Mouse (Mus musculus) ovary, postnatal 14 days (tissue): ENCODE data around the gene Cpeb4.

ENCODE experiments used
- DNase-seq: peaks from one replicate; pipeline ENCODE4 v3.0.0; 2022; ENCODE audit warnings: low spot score

Cpeb4 gene

DNA sequence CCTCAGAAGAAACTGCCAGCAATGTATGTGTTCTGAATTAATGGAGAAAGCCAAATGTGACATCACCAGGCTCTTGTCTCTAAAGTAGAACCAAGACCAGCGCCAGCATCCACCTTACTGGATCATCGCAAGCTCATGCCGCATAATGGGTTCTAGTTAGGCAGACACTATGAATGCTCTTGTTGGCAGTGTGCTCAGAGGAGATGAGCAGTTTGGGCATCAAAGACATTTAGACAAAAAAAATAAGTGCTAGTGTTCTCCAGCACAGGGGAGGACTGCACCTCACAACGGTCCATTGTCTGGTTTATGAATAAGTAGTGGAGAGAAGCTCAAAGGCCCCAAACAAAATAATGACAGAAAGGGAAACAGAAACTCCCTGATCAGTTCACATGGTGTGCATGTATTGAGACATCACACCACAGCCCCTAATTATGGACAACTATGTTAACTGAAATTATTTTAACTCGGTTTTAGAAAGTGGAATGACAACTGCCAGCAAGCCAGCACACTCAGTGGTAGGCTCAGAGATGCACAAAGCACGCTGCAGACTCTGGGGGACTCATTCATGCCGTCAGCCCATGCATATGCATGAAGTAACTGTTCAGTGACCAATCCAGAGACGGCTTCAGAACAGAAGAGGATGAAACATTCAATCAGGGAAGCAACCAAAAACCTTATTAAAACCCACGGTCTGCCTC, 25.1 kb upstream of the Cpeb4 start:
- no peak for DNase-seq

DNA sequence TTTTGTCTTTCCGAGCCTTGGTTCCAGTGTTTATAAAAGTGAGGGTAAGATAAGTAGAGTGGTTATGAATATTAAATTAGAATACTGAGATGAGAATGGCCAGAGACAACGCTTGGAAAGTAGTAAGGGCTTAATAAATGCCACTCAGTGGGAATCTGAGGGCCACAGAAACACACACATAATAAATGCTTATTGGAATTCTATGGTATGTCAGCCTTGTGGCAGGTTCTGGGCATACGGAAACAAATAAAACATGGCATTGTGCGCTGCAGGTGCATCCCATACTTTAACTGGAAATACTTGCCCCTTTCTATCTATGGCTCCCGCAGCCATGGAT, 24.6 kb upstream of the Cpeb4 start:
- no peak for DNase-seq

DNA sequence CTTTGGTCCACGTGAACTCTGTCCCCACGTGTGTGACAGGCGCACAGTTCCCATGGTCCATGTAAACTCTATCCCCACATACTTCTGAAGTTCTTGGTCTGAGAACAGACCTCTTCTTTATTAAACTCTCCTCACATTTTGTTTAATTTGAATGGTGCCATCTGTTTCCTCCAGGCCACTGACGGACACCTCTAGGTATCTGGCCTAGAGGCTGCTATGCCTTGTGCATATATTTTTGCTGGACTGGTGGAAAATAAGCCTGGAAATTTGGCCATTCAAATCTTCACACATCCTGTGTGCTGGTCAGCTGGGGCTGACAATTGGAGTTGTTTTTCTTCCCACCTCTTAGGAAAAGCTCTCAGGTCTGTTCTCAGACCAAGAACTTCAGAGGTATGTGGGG, 23.3 kb upstream of the Cpeb4 start:
- no peak for DNase-seq

DNA sequence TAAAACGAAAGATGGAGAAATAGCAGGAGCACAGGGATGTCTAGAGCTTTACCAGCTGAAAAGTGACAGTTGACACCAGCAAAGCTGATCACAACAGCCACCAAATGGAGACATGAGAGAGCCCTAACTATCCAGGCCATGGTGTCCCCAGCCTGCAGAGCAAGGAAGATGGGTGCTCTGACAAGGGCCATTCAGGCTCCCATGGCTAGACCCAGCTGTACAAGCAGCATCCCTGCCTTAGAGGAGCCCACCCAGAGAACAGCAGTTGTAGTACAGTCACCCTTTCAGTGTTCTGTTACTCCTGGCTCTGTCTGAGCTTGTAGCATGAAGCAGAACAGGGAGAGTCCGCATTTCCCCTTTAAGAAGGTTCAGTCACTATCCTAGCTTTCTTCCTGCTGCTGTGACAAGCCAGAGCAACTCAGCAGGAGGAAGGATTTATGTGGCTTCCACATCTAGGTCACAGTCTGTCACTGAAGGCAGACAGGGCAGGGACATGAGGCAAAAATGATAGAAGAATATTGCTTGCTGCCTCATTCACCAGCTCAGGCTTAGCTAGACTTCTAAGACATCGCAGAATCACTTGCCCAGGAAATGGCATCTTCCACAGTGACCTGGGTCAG, 21.7 kb upstream of the Cpeb4 start:
- DNase-seq = no peak

DNA sequence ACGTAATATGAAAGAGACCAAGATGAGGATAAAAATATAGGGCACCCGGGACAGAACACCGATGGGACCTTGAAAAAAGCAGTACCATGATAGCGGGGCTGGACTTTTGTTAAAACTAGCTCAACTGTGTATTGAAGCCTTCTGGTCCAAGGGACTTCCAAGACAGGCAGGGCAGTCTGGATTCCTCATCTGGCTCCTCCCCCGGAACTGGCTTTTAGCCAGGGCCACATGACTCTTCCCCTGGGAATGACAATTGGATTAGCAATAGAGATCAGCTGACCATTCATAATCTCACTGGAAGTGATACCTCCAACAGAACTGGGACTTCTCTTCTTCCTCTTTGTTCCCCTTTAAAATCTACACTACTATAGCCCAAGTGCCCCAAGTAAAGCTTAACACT, 21.0 kb upstream of the Cpeb4 start:
- DNase-seq = no peak

DNA sequence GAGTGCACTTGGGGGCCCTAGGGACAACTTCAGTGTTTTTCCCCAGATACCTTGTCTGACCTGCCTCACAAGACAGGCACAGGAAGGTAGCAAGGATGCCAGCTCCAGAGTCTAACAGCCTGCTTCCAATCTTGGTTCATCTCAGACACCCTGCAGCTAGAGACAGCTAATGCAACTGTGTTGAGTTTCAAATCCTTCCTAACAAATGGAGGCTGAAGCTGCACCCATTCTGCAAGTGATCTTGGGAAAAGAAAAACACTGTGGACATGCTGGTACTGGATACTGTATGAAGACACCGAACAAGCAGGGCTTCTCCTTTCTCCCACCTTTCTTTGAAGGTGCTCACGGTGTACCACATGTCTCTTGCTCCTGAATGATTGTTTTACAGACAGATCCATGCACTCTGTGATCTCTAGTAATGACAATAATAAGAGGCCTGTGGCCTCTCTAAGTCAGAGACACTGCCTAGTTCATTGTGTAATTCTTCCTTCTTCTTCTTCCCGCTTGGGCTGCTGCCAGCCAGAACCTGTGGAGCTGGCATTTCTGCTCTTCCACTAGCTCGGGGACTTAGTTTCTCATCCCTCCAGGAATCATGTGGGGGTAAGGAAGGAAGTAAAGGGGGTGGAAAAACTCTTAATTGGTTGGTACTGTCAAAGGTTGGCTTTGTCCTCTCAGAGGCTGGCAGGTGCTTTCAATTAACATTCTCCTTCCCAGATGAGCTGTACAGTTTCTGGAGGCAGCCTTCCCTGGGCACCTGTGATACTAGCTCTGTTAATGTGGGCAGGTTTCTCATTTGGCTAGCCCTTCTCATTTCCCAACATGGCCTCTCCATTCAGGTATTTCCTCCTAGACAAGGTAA, 20.1 kb upstream of the Cpeb4 start:
- no peak for DNase-seq

DNA sequence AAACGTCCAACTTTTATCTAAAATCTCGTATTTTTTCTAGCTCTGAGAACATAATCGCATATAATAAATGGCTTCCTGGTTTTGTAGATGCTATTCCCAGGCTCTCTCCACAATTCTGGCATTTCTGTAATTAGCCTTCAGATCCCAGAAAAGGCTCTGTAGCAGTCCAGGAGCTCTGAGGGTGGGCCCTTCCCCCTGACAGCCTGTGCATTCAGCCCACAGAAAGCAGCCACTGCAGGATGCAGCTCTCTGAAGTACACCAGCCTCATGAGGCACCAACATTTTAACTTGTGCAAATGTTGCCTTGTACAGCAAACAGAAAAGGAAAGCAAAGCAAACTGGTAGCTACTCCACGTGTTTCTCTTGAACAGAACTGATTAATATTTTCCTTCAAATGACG, 17.1 kb upstream of the Cpeb4 start:
- no peak for DNase-seq

DNA sequence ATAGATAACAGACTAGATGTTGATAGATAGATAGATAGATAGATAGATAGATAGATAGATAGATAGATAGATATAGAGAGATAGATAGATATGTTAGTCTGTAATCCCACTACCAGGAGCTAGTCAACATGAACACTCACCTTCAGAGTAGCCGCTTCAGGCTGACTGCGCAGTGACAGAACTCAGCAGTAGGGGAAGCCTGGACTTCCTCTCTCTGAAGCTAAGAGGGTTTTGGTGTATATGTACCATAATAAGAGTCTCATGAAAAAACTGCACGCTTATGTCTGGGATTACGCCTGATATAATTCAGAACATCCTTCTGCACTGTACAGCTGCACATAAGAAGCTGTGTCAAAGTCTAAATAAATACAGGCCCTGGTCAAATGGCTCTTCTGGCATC, 14.5 kb upstream of the Cpeb4 start:
- DNase-seq = no peak

DNA sequence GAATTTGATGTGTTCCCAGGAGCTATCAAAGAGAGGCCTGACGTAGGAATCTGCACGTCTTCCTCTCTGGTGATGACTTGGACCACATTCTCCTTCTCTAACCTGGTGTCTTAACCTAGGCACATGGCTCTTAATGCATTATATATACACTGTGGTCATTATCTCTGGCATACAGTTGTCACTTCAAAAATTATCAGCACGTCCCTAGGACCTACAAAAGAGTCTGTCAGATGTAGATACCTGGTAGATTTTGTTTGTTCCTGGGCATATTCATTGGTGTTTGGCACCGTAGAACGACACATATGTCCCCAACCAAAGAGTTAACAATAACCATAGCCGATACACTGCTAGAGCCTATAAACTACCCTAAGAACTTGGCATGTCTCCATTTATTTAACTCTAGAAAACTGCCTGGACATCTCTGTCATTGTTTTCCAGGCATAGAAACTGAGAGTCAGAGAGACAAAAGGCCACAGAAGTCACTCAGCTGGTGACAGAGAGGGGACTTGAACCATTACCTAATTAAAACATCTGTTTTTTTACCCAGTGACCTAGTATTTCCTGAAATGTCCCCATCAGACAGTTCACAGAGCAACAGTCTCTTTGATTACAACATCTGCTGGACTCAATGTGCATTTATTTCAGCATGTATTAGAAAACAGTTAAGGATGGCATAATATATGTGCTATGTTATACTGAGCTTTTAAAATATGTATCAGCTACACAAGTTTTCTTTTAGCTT, 10.7 kb upstream of the Cpeb4 start:
- DNase-seq = no peak

DNA sequence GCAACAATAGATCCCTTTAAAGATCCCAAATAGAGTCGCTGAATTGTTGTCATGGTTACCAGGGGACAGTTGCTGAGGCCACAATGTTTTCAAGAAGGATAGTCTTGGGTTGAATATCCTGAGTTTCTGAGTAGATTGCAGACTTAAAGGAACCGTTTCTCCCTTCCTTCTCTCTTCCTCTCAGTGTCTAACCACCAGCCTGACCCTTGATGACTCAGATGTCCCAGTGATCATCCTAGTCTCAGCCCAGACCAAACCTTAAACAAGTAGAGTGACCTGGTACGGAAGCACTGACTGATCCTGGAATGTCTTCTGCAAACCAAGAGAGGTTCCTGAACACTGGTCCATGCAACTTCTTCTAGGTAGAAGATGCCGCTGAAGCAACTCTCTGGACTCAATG, 4.0 kb upstream of the Cpeb4 start:
- DNase-seq = no peak

DNA sequence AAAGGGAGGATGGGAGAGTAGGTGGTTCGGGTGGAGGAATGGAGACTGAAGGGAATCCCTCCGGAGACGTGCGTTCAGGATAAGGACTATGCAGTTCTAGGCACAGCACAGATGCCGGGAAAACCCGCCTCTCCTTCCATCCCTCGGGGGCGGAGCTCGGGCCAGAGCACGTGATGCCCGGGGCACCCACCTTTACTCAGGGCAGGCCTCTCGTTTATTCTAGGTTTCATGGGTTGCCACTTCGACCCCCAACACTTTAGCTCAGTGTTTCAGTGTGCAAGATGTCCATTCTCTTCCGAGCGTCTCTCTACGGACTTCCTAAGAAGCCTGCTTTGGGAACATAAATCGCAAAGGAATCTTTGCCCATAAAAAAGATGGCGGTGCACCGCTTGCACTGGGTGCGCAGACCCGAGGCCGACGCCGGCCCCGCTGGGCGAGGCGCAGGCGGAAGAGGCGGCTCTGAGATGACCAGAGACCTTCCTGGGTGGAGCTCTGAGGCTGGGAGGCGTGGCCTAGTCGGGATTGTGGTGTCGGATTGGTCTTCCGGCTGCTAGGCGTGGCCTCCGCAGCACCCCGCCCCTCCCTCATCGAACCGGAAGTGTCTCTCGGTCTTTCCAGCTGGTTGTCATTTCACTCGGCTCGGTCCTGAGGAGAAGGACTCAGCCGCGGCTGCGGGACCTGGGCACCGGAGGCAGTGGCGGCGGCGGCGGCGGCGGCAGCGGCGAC, 1.6 kb upstream of the Cpeb4 start:
- peak; percentile 96 for DNase-seq

DNA sequence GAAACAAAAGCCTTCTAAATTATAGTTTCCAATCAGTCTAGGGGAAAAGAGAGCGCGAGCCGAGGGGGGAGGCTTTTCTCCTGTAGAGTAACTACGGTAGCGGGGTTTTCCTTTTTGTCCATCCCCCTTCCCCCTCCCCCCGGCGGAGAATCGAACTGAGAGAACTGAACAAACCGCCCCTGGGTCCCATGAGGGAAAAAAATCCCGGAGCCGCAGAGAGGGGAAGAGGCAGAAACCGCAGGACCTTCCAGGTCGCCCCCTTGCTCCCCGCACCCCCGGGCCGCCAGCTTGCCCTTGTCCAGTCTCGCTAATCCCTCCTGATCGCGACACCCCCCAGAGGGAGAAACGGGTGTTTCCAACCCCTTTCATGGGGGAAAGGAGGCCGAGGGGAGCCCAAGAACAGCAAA, 873 bp upstream of the Cpeb4 start:
- DNase-seq = peak; percentile 19

DNA sequence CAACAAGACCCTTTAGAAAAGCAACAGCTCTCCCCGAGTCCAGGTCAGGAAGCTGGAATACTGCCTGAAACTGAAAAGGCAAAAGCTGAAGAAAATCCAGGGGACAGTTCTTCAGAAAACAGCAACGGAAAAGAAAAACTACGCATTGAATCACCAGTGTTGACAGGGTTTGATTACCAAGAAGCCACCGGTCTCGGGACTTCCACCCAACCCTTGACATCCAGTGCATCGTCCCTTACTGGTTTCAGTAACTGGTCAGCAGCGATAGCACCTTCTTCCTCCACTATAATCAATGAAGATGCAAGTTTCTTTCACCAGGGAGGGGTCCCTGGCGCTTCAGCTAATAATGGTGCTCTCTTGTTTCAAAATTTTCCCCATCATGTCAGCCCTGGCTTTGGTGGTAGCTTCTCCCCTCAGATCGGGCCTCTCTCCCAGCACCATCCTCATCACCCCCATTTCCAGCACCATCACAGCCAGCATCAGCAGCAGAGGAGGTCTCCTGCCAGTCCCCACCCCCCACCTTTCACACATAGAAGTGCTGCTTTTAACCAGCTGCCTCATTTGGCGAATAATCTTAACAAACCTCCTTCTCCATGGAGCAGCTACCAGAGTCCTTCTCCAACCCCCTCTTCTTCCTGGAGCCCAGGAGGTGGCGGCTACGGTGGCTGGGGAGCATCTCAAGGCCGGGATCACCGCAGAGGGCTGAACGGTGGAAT, 693 bp downstream of the Cpeb4 start:
- no peak for DNase-seq

DNA sequence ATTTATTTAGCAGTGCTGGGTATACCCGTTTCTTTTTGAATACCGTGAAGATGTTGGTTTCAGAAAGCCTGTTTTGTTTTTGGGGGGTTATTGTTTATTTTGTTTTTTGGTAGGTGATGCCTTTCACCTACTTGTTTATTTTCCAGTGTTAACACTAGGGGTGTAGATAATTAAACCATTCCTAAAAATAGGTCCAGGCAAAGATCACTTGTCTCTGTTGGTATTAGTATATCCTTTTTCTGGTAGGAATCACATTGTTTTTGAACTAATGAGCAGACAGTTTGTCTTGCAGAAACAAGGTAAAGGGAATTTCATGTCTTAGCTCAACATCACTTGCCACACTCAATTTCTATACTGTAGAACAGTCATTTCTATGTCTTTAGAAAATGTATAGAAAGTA, 2.1 kb downstream of the Cpeb4 start:
- no peak for DNase-seq

DNA sequence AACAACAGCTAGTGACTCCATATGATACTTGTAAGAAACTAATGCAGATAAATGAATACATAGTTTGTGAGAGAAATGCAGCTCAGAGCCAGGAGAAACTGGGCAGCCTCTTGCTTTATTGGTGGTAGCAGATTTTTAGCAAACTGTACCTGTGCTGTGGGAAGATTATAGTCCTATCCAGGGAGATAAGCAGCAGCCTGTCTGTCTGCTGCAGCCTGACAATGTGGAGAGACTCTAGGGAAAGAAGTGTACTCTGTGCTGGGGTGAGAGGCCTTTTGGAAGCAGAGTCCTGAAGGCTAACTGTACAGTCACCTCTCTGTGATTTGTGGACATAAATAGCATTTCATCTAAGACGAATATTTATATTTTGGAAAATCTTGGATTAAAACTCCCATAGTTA, 11.7 kb downstream of the Cpeb4 start:
- DNase-seq = no peak

DNA sequence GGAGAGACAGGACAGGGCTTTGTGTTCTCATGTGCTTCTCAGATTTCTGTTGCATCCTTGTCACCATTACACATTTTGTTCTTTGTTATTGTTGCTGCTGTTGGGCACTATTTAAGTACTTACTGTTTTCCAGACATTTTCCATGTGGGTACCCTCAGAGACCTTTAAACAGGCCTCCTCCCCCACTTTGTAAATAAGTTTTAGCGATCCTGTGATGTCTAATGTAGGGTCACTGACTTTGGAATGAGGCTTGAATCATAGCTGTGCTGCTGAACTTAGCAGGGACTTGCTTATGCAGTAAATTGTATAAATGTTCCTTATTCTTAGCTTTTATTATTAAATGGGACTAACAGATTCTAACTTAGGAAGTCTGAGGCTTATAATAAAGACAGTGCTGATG, 13.8 kb downstream of the Cpeb4 start:
- no peak for DNase-seq

DNA sequence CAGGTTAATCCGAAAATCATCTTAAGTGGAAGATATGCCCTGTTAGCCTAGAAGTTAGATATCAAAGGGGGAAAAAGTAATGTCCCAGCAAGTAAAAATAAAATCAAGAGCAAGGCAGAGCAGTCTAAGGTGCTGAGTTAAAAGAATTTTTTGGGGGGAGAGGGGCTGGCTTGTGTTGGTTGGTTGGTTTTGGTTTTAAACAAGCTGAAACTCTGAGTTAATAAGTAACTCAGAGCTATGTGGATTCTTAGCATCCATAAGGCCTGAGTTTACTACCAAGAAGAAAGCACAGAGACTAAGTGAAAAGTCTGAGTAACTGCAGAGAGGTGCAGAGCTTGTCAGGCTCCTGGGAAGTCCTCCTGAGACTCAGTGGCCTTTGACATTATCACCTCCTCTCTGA, 16.2 kb downstream of the Cpeb4 start:
- DNase-seq = no peak

DNA sequence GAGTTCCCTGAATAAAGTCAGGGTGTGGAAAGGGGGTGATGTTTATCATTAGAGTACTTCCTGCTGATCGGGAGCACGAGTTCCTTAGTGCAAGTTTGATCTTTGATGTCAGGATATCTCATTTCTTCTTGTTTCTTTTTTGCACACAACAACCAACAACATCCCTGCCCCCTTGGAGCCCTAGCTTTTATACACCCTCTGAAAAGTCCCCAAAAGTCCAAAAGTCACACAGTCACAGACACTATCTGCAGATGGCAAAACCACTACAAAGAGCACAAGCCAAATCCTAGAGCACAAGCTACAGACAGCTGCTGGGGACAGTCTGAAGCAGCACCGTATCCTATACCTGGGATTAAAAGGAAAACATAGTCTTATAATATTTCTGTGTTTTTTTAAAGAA, 20.1 kb downstream of the Cpeb4 start:
- DNase-seq = no peak

DNA sequence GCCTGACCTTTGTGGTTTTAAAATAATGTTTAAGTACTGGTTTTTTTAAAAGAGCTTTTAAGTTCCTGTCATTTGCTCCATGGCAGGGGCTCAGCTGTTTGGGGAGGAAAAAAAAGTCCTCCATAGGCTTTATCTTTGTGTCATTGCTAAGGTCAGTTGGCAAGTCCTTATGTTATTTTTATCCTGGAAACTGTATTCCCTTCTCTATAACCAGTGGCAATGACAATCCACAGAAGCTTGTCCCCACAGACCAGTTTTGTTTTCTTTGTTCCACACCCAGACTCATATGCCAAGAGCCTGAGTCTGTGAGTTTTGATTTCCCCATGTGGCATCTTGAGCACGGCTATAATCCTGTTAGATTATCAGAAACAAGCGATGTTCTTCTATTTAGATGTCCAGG, 21.6 kb downstream of the Cpeb4 start:
- DNase-seq = no peak

DNA sequence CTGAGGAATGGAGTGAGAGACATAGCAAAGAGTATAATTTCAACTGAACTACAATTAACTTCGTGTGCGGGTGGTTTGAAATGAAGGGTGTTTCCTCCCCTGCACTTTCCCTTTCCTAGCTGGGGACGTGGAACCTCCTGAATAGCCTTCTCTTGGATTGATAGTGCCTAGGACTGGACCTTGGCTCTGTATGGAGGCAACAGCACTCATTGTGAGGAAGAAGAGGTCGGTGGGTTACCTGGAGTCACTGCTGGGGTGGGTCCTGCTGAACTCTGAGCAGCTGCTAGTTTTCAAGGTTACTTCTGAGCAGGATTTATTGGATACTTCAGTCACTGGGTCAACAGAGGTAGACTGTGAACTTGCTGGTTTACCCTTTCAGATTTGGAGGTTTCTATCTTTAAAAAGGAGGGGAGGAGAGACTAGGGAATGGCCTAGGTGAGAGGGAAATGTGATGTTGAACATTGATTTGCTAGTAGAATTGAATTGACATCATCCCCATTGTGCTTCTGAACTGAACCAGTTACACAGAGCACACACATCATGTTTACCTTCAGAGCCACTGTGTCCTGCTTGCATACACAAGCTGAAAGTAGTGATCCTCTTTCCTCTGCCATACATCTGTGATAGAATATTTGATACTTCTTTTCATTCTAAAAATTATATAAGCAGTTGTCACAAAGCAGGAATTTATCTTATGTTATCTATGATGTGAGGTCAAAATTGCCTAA, 24.2 kb downstream of the Cpeb4 start:
- no peak for DNase-seq

DNA sequence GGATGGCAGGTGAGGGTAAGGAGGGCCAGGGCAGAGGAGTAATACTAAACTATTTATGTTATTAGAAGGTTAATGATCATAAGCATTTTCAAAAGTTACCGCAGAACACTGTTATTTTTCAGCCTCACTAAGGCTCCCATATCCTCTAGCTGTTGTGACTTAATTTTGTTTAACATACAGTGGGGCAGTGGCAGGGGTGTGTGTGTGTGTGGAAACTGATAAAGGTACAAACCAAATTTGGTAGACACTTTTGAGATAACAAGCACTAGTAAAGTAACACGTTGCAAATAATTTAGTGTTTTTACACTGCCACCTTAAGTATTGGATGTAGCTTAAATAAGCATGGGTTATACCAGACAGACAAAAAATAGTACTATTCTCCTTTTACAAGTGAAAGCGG, 24.9 kb downstream of the Cpeb4 start:
- no peak for DNase-seq
